Mouse (Mus musculus): ENCODE measurements around the gene Hpd.

DNA sequence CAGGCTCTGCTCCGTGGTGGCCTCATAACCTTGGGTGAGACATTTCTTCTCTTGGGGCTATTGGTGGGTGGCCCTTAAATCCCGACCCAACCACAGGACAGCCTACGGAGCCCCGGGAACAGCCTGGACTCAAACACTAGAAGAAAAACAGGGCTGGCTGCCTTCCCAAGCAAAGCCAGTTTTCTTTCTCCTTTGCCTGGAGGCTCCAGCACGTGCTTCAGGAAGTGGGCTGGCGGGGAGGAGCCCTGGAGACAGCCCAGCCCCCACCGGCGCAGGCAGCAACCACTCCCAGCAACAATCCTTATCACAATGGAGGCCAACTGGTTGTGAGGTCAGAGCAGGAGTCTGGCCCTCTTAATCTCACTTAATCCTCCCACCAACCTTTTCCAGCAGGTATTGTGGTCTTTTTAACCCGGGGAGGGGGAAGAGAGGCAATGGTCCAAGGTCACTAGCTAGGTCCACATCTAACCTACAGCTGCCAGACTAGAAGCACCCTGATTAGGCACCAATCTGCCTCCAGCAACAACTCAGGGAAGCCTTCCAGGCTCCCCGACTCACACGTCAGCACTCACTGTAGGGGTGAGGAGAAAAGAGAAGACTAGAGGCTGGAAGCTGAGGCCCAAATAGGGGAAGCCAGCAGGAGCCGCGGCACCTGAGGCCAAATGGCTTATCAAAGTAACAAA lies 46.0 kb downstream of the Hpd start:
- no peak for TF ChIP-seq USF1 (IDR thresholded peaks at IDR 0.05; ENCODE audit: low read depth, low read length)
- TF ChIP-seq ZC3H11A (IDR thresholded peaks at IDR 0.05; ENCODE audit: low read depth, low read length), result no peak
- no peak for TF ChIP-seq CTCF (conservative IDR thresholded peaks at IDR 0.05 in 1 of 2, IDR thresholded peaks at IDR 0.05 in 1 of 2; ENCODE audit: low read depth in 2 of 2, low read length in 2 of 2)
- no peak for TF ChIP-seq POLR2A (IDR thresholded peaks at IDR 0.05; ENCODE audit: low read depth, low read length)
- TF ChIP-seq MAX (IDR thresholded peaks at IDR 0.05; ENCODE audit: low read length), result no peak

All from CH12.LX (cell line).